Mouse (Mus musculus) gastrocnemius, adult 18-20 months (tissue): Measurements from ENCODE around the gene Otulin. TPM values are rescaled to one million over a fixed set of nuclear protein-coding genes. Genes with fewer than 3 reads are reported as not detected.

Source experiments
- DNase-seq: peaks from one replicate; pipeline ENCODE4 v3.0.0; 2021; ENCODE audit warnings: low spot score
- microRNA-seq: library from miRNA; unstranded; fragments of <30 nt; microRNA quantifications from one replicate; pipeline ENCODE4 v1.2.0, GENCODE M21; 2021
- total RNA-seq, 2 experiments: library from RNA; stranded (reverse); gene quantifications; 2 replicates each; pipeline ENCODE4 v1.2.3; 2021

Otulin gene
- total RNA-seq, 2 experiments from 2014 or later: 17.8 to 28.3 TPM

DNA sequence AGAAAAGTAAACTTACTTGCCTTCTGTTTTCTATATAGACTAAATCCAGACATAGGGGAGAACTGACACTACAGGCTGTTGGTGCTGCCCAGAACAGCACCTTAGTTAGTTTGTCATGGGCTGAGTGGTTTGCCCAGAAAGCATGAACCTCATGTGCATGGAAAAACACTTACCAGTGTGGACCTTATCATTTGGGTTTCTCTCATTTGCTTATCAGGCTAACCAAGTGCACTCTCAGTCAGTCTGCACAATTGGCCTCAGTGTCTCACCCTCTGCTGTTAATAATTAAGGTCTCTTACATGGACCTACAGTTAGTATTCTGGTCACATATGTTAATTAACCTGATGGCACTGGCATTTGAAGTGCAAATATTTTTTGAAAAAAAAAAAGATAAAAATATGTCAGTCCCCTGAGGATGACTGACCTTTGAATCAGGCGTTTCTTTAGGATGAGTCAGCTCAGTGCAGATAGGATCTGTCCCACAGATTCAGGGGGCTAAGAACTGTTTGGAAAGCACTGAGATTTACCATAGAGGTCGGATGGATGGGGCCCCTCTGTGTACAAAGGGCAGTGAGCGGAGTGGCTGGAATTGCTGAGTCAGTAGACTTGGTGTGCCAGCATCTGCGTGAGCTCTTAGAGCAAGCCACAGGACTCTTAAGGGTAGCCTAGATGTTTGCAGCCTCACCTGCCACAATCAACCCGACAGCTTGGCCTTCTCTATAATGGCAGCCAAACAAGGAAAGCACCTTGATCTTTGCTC, 124.2 kb downstream of the Otulin start:
- DNase-seq: no peak

DNA sequence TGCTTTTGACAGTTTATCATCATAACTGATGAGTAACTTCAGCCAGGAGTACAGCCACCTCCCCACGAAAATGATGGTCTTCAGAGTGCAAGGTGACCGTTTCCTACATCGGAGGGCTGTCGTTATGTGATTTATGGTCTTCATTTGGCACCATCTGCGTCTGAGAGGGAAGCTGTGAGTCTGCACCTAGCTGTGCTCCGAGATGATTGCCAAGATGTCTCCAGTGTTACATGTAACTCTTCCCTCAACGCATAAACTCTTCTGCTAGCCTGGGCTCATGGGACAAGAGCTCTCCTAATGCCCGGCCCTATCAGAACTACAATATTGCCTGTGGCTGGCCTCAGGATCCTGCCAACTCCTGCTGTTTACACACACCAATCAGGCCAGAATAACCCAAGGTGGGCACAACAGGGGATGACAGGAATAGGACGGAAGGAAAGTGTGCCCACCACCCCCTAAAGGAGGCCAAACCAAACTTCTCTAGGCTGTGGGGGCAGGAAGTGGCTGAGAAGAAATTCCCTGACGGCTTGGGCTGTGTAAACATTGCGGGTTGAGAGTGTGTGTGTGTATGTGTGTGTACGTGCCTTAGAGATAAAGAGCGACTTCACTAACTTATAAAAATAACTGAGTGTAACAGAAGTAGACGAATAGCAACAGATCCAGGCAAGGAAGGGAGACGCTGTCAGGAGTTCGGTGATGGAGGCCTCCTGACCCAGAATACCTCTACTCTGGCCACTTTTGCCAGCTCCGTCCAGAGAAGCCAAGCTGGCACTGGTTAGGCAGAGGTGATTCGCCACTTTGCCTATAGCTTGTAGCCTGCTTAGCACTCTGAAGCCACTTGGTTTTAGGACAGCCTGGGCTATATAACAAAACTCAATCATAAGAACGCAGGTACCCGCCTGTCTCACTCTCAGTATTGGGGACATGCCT, 126.4 kb downstream of the Otulin start:
- DNase-seq: peak; percentile 71

DNA sequence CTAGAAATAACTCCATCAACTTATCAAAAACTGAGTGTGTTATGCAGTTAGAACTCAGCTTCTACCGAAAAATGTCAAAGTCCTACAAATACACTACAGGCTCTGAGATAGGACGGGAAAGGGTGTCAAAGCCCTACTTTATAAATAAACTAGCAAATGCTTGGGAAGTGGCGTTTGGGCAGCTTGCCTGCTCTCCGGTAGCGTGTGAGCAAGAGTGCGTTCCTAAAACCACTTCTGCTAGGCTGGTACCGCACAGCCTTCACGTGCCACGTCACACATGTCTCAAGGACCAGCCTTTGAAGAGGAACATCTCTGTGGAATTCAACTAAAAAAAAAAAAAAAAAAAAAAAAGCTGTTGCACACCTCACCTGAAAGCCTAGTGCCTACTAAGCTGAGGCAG, 127.3 kb downstream of the Otulin start:
- peak; percentile 47 for DNase-seq

DNA sequence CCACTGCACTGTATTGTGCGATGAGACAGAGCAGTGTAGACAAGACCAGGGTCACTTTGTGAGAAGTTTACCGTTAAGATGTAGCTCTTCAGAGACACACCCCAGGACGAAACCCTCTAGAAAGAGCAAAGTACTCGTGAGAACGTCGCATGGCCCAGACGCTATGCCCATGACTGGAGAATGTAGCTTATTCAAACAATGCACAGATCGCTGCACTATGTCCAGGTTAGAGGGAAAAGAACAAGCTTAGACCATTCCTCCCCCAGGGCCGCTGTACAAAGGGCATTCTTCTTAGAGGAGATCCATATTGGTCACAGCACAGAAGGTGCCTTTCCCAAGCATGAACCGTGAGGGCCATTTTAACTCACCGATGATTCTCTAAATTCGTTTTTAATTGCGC, 128.2 kb downstream of the Otulin start:
- no peak for DNase-seq

DNA sequence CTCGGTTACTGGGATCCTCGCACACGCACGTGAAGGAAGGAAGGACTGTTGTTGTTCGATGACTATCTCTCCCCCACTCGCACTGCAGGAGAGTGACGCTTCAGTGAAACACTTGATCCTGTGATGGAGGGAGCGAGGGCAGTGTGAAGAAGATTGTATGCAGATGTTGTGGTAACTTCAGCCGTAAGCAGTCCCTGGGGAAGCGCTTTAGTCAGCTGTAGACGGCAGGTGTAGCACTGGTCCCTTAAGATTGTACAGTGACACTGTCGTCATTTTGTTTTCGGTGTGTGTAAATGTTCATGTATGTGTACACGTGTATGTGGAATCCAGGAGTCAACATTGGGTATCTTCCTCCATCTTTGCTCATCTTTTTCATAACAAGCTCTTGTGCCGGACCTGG, 130.1 kb downstream of the Otulin start:
- no peak for DNase-seq

DNA sequence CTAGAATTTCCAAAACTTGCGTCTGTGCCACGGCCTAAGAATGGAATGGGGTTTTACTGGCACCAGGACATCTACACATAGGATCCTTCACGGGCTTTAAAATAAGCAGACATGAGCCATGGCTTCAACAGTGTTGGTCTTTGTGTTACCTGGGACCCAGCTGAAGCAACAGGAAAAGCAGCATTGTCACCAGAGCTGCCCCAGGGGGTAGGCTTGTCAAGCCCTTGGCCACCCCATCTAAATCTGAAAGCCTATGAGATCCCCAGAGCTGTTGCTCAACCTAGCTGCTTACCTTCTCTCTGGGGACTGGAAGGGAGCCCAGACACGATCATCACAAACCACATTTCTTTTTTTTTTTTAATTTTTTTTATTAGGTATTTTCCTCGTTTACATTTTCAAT, 132.4 kb downstream of the Otulin start:
- no peak for DNase-seq

DNA sequence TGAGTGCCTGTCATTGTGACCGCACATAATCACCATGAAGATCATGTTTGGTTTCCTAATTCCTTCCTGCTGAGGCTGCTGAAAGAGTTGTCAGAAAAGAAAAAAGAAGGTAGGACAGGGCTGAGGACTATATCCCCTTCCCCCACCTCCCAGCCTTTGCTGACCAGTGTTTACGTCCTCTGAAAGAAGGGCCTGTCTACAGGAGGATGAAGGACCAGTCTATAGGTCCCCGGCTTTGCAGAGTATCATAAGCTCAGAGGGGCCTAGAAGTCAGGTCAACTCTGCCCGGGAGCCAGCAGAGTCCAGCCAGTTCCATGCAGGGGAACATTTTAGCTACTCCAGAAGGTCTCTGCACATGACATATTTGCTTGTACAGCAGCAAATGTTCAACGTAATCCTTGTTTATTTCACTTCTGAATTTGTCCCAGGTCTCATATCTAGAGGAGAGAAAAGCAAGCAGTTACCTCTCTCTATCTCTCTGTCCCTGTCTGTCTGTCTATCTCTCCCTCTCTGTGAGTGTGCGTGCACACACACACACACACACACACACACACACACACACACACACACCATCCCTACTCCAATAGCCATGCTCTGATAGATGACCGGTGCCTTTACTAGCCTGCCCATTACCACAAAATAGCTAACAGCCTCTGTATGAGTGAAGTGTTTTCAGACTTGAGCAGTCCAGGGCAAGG, 133.0 kb downstream of the Otulin start:
- no peak for DNase-seq

DNA sequence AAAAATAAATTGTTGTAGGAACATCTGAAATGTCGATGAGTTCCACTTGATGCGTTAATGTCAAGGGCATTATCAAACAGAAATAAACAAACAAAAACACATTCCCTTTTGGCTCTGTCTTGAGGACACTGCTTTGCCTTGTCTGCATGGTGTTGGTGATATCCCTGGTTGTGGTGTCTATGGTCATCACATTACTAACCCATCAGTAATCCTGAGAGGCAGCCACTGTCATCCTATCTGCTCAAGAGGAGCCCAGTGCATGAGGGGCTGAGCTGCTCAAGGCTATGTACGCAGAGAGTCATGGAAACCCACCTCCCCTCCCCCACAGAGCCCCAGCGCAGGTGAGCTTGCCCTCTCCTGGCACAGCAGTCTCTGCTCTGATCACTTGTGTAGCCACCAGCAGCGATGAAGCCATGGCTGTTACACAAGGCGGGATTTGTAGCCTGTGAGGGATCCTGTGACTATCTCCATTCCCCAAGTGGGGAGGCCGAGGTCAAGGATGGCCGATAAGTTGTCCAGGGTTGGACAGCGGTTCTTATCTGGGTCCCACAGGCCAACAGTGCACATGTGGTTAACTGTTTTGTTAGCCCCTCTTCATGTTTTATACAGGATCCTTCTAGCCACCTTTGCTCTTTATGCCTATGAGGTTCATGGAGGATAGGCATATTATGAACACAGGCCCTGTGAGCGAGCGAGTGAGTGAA, 133.7 kb downstream of the Otulin start:
- no peak for DNase-seq

DNA sequence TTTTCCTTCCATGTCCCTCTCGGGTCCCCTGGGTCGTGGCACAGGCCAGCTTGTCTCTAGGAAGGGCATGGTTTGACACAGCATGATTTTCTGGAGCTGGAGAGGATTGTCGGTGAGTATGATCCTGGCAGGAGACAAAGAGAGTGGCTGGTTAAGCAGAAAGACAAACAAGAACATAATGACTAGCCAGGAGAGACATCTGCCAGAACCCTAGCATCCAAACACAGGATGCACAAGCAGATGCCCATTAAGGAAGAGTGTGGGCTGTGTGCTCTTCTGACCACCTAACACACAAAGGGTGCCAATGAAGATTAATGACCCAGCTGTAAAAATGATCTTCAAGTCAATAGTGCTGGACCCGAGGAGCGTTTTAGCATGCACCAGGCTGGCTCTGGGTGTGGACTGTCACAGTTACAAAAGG, 134.5 kb downstream of the Otulin start:
- DNase-seq: no peak

DNA sequence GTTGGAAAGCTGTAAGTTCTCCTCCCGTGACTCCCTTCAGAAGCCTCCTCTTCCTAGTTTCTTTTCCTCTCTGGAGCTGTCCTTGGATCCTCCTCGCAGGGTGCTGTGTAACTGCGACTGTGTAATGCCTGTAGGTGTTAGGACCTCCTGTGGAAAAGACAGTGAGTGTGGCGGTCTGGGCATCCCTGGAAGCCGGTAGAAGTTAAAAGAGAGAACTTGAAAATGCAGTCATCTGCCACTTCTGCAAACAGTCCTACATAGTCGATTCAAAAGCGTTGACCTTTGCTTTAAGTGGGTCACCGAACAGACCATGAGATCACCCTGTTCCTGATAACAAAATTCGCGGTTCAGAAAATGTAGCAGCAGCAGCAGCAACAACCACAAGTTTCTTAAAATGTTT, 137.0 kb downstream of the Otulin start:
- DNase-seq: no peak

DNA sequence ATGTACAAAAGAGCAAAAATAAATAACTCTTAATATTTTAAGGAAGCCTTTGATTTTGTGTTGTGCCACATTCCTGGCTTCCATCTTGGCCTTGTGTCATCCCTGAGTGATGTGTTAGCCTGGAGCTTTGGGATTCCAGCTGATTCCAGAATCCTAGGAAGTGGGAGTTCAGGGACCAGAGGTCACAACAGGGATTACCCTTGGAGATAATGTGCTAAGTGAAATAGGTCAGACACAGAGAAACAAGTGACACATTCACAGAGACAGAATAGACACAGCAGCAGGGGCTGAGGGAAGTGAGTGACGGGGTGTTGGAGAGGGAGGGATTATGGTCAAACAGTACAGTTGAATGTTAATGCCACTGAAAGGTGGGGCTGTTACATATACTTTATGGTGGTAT, 137.8 kb downstream of the Otulin start:
- no peak for DNase-seq

Small RNAs within 50 kb of the gene (microRNA-seq; reads per million reads assigned to microRNA genes)
- gene Mir7117: 1.0 reads per million

Other genes with a start within 250 kb of the Otulin start
- 100 to 1,000 TPM; 128 to 153 TPM for gene Ank, start 164.0 kb downstream of the Otulin start, total RNA-seq
- gene Otulinl, start 50.9 kb upstream of the Otulin start, total RNA-seq: under 1 TPM; 0.91 to 0.93 TPM